Mouse (Mus musculus) adrenal gland, adult 2 months (tissue): ENCODE measurements around the gene Trim65. TPM values are rescaled to one million over a fixed set of nuclear protein-coding genes. Genes with fewer than 3 reads are reported as not detected.
"Not testable (repeated sequence)": the region's sequence is repeated elsewhere in the genome, so short reads cannot be mapped to it uniquely, and the experiment has no call there.

ENCODE experiments used
- DNase-seq: peaks from one replicate; pipeline ENCODE4 v3.0.0; 2021
- polyA plus RNA-seq: library from polyadenylated mRNA; depleted of rRNA; stranded (reverse); fragments of >200 nt; gene quantifications from 2 replicates; pipeline ENCODE4 v1.2.3, GENCODE M21; 2012
- total RNA-seq, 2 experiments: library from RNA; stranded (reverse); gene quantifications; 2 replicates each; pipeline ENCODE4 v1.2.3; 2021

The Trim65 gene
- total and polyA plus RNA-seq, 3 experiments: 9.5 to 15.9 (median 11.8) TPM

DNA sequence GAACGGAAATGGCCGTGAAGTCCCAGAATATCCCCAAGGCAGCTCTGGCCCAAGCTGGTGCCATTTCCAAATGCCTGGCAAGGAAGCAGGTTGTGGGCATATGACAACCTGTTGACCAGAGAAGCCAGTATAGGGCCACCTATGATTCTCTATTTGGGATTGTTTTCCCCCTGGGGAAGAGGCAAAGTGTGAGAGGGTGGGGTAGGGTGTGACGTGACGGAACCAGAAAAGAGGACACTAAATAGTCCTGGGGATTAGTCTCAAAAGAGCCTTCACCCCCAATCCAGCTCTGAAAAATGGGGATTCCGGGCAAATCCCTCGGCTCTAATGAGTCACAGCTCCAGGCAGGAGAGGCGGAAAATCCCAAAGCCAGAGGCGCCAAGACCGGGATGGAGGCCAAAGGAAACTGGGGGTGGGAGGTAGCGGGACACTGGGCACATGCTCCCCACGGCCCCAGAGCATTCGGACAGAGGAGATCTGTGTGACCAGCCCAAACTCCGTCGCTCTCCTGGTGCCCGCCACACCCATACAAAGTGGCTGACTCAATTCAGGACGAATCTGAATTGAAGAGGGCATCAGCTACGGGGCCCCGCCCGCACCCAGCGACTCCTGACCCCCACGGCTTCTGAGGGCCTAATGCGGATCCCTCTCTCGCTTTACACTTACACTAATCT, 22.3 kb downstream of the Trim65 start:
- DNase-seq: peak; percentile 80

GRCm38 (mm10) chr11:116107777-116108285, 23.1 kb downstream of the Trim65 start:
- no peak for DNase-seq

DNA sequence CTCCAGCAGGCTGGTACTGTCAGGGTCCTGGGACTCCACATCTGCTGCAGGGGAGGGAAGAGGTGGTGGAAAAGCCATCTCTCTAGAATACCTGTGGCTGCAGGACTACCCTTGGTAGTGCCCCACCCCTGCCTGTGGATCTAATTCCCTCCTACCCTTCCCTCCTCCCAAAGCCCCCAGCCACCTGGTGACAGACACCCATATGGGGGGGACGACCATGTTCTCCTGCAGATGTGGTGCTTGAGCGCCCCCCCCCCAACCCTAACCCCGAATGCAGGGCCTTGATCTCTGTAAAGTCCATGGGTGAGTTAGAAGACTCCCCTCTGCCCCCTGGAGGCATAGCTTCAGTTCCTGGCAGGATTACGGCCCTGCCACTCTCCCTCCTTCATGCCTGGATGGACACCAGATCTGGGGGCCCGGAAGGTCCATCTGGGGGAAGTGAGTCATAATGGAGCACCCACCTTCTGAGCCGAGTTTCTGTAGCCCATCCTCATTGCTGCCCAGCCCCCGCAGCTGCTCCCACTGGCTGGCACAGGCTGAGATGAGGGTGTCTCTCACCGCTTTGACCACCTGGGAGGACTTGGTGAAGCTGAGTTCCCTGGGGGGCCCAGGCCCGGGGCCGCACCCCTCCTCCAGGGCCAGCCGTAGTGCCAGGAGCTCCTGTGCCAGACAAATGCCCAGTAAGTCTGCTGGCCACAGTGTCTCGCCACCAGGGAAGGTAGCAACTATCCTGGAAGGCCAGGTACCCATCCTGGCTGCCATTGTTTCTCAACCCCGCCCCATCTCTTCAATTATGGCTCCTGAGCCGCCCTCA, 23.8 kb downstream of the Trim65 start:
- no peak for DNase-seq

GRCm38 (mm10) chr11:116106154-116106962, 24.6 kb downstream of the Trim65 start:
- DNase-seq: no peak

GRCm38 (mm10) chr11:116105065-116105464, 25.9 kb downstream of the Trim65 start:
- DNase-seq: no peak

DNA sequence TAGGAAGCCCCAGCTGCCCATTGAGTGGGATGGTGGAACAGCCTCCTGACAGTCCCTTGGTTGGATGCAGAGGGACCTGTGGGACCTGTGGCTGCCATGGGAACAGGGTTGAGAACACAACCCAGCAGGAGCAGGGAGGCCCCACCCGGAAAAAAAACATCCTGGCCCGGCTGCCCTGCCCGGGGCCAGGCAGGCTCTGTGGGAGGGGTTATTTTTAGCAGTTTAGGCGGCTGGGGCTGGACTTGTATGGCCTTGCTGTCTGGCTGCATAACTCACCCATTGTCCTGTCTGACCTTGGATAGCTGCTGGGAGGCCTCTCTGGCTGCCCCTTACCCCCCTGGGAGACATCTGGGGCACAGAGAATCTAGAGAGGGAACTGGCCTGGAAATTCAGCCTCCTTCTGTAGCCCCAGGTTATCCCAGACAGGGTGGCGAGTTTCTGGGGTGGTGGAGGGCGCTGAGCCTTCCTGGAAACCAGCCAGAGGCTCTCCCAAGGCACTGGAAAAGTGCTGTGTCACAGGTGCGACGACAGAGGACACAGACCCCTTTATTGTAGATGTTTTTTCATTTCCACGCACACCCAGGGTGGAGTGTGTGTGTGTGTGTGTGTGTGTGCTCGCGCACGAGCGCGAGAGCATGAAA, 26.8 kb downstream of the Trim65 start:
- DNase-seq: peak; percentile 89

- peak; percentile 55 for DNase-seq
Measured at GRCm38 (mm10) chr11:116103572-116103971, 27.4 kb downstream of the Trim65 start.

DNA sequence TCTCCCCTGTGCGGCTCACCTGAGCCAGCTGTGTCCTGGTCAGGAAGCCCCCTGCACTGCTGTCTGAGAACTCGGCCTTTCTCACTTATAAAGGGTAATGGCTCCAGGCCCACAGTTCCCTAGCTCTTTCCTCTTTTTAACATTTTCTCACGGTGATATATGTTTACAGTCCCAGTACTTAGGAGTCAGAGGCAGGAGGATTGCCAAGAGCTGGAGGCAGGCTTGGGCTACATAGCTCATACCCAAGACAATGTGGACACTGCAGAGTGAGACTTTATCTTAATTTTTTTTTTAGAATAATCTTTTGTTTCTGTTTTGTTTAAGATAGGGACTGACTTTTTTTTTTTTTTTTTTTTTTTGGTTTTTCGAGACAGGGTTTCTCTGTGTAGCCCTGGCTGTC, 28.5 kb downstream of the Trim65 start:
- no peak for DNase-seq

DNA sequence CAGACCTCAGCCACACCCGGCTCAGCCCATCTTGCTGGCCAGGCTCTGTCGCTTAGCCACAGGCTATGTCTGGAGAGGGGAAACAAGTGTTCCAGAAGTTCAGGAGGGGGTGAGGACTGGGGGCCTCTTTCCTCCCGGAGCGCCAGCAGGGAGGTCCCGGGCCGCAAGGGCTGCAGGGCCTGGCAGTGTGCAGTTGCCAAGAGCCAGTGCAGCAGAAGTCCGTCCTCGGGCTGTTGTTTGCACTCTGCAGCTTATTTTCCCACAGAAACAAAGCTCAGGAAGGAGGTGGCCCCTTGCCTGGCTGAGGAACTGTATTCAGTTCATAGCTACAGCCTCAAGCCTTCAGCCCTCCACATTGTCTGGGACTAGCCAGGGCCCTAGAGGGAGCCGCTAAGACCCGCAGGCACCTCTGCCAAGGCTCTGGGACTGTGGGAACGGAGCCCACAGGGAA, 29.0 kb downstream of the Trim65 start:
- DNase-seq: peak; percentile 38

- no peak for DNase-seq
Measured at GRCm38 (mm10) chr11:116100839-116101238, 30.1 kb downstream of the Trim65 start.

DNA sequence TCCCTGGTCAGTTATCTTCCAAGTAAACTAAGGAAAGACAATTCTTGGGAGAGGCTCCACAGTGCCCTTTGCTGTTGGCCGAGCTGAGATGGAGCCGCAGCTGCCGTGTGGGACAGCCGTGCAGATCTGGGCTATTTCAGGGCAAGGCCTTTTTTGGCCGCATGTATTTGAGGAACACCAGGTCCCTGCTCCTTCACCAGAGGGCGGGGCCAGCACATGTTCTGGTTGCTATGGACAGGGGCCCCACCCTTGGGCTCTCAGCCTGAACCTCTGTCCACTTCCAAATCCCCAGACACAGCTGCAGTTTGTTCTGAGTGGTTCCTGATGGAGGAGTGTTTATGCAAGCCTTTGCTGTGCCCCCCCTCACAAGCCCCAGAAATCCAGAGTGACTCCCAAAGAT, 30.5 kb downstream of the Trim65 start:
- peak; percentile 38 for DNase-seq

DNA sequence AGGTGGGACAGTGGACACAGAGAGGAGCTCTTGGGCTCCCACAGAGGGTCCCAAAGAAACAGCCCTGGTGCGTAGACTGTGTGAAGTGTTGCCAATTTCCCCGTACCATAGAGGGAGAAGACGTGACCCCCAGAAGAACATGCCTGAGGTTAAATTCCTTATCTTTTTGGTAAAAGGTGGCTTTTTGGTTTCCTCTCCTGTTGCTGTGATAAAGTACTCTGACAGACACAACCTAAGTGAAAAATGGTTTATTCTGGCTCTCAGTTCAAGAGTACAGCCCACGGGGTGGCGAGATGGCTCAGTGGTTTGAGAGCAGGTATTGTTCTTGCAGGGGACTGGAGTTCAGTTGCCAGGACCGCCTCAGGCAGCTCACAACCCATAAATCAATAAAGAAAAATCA, 31.5 kb downstream of the Trim65 start:
- DNase-seq: no peak

GRCm38 (mm10) chr11:116098711-116099460, 32.0 kb downstream of the Trim65 start:
- peak; percentile 9 for DNase-seq

DNA sequence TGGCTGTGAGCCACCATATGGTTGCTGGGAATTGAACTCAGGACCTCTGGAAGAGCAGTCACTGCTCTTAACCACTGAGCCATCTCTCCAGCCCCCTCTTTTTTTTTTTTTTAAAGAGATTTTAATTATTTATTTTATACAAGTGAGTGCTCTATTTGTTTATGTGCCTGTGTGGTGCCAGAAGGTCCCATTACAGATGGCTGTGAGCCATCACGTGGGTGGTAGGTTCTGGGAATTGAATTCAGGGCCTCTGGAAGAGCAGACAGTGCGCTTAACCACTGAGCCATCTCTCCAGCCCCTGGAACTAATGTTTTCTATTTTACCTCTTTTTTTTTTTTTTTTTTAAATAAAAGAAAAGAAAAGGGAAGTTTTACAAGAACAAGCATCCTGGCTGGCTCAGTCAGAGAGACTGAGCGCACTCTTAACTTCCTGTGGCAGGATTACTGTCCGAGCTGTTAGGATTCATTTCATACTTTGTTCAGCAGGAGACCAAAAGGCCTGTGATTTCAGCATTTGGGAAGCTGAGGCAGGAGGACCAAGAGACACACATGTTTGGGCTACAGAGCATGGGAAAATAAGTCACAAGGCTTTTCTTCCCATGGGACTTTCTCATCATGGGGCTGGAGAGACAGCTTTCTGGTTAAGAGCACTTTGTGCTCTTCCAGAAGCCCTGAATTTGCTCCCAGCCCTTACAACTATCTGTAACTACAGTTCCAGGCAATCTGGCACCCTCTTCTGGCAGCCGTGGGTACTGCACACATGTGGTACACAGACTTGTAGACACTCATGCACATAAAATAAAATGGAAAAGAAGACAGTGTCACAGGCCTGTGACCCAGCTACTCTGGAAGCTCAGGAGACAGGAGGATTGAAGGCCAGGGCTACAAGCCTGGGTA, 34.5 kb downstream of the Trim65 start:
- DNase-seq: no peak

- peak; percentile 81 for DNase-seq
Measured at GRCm38 (mm10) chr11:116095573-116095972, 35.4 kb downstream of the Trim65 start.

DNA sequence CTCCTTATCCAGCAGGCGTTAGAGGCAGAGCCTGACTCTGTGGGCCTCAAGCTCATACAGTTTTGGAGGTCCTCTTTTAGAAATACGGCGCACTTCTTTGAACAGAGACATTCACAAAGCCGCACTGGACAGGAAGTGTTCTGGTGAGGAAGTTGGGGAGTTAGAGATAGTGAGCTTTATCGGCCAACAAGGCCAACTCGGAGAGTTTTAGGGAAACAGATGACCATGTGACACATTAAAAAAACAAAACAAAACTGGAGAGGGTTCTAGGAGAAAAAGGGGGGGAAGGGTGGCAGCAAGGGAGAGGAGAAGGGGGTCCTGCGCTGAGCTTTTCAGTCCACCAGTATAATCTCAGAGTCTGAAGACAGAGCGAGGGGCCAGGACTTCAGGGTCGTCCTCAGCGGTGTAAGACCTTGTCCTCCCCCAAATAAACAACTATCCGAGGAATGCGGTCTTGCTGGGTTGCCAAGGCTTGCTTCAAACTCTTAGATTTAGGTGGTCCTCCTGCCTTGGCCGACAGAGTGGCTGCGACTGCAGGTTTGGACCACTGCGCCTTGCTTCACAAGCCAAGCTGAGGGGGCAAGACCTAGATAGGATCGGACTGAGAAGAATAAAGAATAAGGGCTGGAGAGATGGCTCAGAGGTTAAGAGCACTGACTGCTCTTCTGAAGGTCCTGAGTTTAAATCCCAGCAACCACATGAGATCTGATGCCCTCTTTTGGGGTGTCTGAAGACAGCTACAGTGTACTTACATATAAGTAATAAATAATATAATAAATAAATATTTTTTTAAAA, 37.0 kb downstream of the Trim65 start:
- DNase-seq: peak; percentile 58

DNA sequence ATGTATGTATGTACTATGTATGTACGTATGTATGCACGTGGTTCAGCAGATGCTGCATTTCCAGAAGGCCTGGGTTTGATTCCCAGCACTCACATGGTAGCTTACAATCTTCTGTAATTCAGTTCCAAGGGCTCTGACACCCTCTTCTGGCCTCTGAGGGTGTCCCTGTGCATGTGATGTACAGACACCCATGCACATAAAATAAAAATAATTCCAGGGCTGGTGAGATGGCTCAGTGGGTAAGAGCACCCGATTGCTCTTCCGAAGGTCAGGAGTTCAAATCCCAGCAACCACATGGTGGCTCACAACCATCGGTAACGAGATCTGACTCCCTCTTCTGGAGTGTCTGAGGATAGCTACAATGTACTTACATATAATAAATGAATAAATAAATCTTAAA, 38.0 kb downstream of the Trim65 start:
- not testable (repeated sequence) for DNase-seq

DNA sequence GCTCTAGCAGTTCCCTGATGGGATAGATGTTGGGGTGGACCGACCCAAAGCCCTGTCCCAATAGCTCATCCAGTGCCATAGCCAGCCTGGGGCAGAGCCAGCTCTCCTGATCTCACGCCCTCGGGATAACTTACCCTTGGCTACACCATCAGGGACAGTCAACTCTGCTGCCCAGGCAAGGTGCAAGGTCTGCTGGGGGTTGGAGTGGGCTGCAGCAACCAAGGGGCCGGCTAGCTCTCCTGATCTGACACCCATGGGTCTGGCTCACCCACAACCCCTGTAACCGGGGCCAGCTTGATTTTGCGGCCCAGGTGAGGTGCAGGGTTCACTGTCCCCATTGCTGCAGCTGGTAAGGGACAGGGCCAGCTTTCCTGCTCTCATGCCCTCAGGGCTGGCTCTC, 39.3 kb downstream of the Trim65 start:
- no peak for DNase-seq

DNA sequence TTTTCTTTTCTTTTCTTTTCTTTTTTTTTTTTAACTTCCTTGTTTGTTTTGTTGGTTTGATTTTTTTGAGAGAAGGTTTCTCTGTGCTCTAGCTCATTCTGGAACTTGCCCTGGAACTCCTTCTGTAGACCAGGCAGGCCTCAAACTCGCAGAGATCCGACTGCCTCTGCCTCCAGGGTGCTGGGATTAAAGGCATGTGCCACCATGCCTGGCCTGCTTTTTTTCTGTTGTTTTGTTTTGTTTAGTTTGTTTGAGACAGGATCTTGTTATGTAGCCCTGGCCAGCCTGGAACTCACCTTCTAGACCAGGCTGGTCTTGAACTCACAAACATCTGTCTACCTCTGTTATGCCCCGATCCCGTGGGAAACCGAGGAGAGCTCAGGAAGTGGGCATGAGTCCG, 41.4 kb downstream of the Trim65 start:
- no peak for DNase-seq
